Mouse (Mus musculus): ENCODE data around the gene 1110008L16Rik.
"Not testable (repeated sequence)": the region's sequence is repeated elsewhere in the genome, so short reads cannot be mapped to it uniquely, and the experiment has no call there.

The 1110008L16Rik gene

DNA sequence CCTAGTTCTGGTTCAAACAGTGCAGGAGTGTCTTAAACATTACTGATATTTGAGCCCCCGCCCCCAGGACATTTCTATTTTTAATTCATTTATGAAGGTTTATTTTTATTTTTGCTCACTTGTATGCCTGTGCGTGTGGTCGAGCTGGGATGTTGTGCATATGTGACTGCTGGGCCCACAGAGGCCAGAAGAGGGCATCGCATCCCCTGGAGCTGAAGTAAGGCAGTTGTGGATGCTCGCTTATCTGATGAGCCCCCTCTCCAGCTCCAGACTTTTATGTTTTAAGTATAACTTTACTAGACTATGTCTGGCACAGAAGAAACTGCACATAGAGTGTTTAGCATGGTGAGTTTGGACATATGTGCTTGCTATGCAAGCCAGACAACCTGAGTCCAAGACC lies 14.5 kb downstream of the 1110008L16Rik start:
- H3K27me3 ChIP-seq (ENCODE audit: control insufficient read depth, insufficient read depth, low read length, poor library complexity, severe bottlenecking), result no peaks in the 10 kb centered on the region
- no peaks in the 10 kb centered on the region for H3K36me3 ChIP-seq (ENCODE audit: control insufficient read depth, insufficient read depth, low read length, poor library complexity, severe bottlenecking)
- DNase-seq (ENCODE audit: low read depth, low spot score), result no peak

DNA sequence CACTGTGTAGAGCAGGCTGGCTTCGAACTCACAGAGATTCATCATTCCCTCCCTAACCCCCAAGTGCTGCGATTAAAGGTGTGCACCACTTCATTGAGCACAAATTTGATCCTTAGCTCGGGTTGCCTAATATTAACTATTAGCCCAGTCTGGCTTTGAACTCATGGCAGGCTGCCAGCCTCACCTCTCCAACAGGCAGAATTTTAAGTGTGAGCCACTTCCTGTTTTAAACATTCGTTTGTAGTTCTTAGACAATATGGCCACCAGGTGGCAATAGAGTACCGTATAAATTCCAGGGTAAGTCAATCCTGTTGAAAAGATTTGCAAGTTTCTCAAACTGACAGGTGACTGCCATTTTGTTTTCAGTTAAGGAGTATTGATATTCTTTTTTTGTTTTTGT lies 15.8 kb downstream of the 1110008L16Rik start:
- peak; percentile 94 for DNase-seq (ENCODE audit: low read depth, low spot score)
- Histone ChIP-seq H3K36me3 (ENCODE audit: control insufficient read depth, insufficient read depth, low read length, poor library complexity, severe bottlenecking) (no peaks in the 10 kb centered on the region), H3K27me3 (ENCODE audit: control insufficient read depth, insufficient read depth, low read length, poor library complexity, severe bottlenecking) (no peaks in the 10 kb centered on the region)

DNA sequence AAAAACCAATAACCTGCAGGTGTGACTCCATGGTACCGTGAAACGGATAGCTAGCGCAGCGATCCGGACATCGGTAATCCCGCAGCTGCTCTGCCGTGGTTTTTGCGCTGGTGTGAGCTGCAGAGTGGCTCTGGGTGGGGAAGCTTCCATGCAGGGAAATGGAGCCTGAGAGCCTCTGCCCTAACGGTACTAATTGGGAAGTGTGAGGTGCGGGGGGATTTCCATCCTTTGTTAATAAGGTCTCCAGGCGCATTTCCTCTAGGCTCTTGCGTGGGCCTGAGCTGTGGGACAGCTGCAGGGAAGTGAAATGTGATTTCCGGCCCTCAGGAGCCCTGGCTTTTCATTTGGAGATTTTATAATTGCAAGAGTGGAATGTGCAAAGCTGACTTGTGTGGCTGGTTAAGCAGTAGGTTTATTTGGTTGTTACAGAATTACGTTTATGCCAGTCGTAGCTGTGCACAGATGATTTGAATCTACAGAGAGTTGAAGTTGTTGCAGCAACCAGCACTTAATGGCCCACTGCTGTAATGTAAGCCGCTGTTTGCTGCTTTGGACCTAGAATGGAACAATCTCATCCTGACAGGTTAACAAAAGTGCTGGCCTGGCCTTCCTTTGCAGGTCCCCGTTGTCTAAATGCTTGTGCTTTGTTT lies 22.4 kb downstream of the 1110008L16Rik start:
- no peaks in the 10 kb centered on the region for H3K27me3 ChIP-seq (ENCODE audit: control insufficient read depth, insufficient read depth, low read length, poor library complexity, severe bottlenecking)
- H3K36me3 ChIP-seq (ENCODE audit: control insufficient read depth, insufficient read depth, low read length, poor library complexity, severe bottlenecking), result no peaks in the 10 kb centered on the region
- no peak for DNase-seq (ENCODE audit: low read depth, low spot score)

DNA sequence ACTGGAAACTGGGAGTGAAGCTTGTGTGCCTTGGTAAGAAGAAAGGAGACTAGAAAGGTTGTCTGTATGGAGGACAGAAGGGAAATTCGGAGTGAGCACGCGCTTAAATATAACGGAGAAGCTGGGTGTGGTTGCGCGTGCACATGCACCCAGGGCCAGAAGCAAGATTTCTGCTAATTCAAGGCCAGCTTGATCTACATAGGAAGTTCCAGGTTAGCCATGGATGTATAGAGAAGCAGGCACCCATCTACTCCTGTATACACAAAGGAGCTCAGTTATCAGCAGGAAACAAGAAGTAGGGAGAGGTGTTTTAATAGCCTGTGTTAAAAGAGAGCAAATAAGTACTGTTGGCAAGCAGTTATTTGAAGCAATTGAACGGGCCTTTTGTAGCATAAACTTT lies 26.3 kb downstream of the 1110008L16Rik start:
- Histone ChIP-seq H3K36me3 (ENCODE audit: control insufficient read depth, insufficient read depth, low read length, poor library complexity, severe bottlenecking) (no peaks in the 10 kb centered on the region), H3K27me3 (ENCODE audit: control insufficient read depth, insufficient read depth, low read length, poor library complexity, severe bottlenecking) (no peaks in the 10 kb centered on the region)
- no peak for DNase-seq (ENCODE audit: low read depth, low spot score)

DNA sequence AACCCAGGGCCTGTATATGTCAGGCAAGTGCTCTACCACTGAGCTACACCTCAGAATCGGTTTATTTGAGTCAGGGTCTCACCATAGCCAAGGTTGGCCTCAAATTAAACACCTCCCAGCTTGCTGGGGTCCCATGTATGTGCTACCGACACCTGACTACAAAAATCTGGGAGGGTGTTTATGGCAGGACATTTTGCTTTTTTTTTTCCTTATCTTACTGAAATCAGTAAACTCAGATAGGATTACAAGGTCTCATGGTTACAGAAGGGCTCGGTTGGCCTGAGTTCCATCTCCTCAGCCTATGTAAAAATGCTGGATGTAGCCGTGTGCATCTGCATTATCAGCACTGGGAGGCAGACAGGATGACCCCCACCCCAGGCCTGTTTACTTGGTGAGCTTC lies 29.4 kb downstream of the 1110008L16Rik start:
- no peak for DNase-seq (ENCODE audit: low read depth, low spot score)
- Histone ChIP-seq H3K27me3 (ENCODE audit: control insufficient read depth, insufficient read depth, low read length, poor library complexity, severe bottlenecking) (no peaks in the 10 kb centered on the region), H3K36me3 (ENCODE audit: control insufficient read depth, insufficient read depth, low read length, poor library complexity, severe bottlenecking) (no peaks in the 10 kb centered on the region)

DNA sequence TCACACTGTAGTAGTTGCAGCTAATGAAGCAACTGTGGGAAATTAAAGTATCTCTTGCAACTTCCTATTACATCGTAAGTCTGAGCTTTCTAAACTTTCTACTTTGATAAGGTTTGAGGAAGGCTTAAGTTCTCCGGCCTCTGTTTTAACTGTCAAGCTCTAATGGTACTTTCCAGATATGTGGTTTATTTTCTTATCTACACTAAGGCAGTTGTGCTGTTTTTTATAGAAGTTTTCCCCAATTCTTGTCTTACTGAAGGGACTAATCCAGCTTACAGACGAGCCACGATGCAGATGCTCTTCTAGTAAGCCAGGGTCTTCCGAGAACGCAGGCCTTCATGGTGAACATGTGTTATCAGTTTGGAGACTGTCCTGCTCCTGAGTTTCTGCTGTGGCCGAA lies 30.0 kb downstream of the 1110008L16Rik start:
- no peaks in the 10 kb centered on the region for H3K36me3 ChIP-seq (ENCODE audit: control insufficient read depth, insufficient read depth, low read length, poor library complexity, severe bottlenecking)
- no peaks in the 10 kb centered on the region for H3K27me3 ChIP-seq (ENCODE audit: control insufficient read depth, insufficient read depth, low read length, poor library complexity, severe bottlenecking)
- DNase-seq (ENCODE audit: low read depth, low spot score), result no peak

DNA sequence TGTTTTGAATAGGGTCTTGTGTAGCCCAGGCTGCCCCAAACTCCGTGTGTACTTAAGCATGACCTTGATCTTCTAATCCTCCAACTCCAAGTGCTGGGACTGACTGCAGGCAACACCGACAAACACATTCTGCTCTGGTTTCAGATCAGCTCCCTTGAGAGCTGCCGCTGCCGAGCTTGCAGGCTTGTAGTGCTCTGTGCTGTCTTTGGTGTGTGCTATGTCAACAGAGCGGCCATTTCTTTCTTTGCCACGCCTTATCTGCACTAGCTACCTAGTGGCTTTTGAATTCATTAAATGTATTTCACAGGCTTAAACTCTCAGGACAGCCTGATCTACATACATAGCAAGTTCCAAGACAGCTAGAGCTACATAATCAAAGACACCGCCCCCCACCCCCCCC lies 34.3 kb downstream of the 1110008L16Rik start:
- H3K36me3 ChIP-seq (ENCODE audit: control insufficient read depth, insufficient read depth, low read length, poor library complexity, severe bottlenecking), result no peaks in the 10 kb centered on the region
- no peaks in the 10 kb centered on the region for H3K27me3 ChIP-seq (ENCODE audit: control insufficient read depth, insufficient read depth, low read length, poor library complexity, severe bottlenecking)
- DNase-seq (ENCODE audit: low read depth, low spot score), result no peak

DNA sequence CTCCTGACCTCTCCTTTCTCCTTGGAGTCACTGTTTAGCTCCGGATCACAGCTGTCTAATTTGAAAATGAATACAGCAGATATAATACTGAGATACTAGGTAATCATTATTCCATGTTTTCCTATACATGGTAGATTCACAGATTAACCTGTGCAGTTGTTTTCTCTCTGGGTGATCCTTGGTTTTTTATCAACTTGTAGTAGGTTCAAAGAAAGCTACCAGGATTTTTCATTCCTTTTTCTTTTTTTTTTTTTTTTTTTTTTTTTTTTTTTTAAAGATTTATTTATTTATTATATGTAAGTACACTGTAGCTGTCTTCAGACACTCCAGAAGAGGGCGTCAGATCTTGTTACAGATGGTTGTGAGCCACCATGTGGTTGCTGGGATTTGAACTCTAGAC lies 39.1 kb downstream of the 1110008L16Rik start:
- DNase-seq (ENCODE audit: low read depth, low spot score); H3K27me3 ChIP-seq (ENCODE audit: control insufficient read depth, insufficient read depth, low read length, poor library complexity, severe bottlenecking); H3K36me3 ChIP-seq (ENCODE audit: control insufficient read depth, insufficient read depth, low read length, poor library complexity, severe bottlenecking): not testable (repeated sequence)

DNA sequence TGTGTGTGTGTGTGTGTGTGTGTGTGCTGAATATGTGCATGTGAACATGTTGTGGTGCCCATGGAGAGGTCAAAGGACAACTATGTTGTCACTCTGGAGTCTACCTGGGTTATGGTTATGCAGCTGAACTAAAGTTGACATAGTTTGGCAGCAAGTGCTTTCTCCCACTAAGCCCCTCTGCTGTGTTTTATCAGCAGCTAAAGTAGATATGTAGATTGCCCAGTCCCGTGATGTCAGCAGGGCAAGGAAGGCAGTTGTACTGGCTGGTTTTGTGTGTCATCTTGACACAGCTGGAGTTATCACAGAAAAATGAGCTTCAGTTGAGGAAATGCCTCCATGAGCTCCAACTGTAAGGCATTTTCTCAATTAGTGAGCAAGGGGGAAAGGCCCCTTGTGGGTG lies 43.7 kb downstream of the 1110008L16Rik start:
- not testable (repeated sequence) for H3K27me3 ChIP-seq (ENCODE audit: control insufficient read depth, insufficient read depth, low read length, poor library complexity, severe bottlenecking); DNase-seq (ENCODE audit: low read depth, low spot score); H3K36me3 ChIP-seq (ENCODE audit: control insufficient read depth, insufficient read depth, low read length, poor library complexity, severe bottlenecking)

DNA sequence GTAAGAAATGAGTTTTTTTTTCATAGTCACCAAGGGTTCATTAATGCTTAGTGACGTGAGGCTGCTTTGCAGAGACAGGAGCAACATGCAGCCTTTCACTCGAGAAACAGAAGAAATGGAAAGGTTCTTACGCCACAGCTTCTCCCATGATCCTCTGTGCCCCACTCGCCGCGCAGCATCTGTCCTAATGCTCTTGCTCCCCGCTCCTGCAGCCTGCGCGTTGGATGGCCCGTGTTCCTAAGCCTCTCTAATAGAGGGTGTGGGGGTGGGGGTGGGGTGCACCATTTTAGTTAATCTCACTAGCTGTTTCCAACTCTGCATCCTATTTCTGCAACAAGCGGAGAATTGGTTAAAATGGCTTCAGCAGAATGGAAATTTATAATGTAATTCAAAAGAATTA lies 44.6 kb downstream of the 1110008L16Rik start:
- DNase-seq (ENCODE audit: low read depth, low spot score), result no peak
- no peaks in the 10 kb centered on the region for H3K27me3 ChIP-seq (ENCODE audit: control insufficient read depth, insufficient read depth, low read length, poor library complexity, severe bottlenecking)
- H3K36me3 ChIP-seq (ENCODE audit: control insufficient read depth, insufficient read depth, low read length, poor library complexity, severe bottlenecking), result no peaks in the 10 kb centered on the region

DNA sequence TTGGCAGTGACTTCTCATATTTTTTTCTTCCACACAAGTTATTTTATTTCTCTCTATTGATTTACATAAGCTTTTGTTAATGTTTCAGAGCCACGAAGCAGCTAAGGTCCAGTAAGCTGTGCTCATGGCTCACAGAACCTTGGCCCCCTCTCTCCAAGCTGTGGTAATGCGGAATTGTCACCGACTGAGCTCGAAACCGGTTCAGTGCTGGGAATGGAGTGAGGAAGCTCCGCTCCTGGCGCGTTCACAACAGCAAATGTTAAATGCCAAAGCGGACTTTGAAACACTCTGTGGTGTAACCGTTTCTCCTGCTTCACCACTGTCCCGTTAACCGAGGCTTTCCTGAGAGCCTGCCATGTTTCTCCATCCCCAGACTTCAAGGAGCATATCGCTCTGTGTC lies 45.2 kb downstream of the 1110008L16Rik start:
- Histone ChIP-seq H3K27me3 (ENCODE audit: control insufficient read depth, insufficient read depth, low read length, poor library complexity, severe bottlenecking) (no peaks in the 10 kb centered on the region), H3K36me3 (ENCODE audit: control insufficient read depth, insufficient read depth, low read length, poor library complexity, severe bottlenecking) (no peaks in the 10 kb centered on the region)
- no peak for DNase-seq (ENCODE audit: low read depth, low spot score)

DNA sequence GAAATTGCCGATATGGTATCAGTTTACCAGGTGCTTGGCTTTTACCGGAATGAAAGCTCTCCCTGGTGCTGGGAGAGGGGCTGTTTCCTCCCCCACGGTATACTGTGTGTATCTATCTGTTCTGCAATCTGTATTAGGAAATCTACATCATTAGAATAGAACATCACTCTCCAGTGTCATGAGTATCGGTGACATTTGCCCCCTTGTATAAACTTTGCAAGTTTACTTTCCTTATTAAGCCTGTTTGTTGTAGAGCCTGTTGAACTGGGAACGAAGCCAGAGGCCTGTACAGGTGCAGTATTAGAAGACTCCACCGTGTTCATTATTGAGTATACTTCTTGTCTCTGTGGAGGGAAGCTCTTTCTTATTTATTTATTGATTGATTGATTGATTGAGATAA lies 54.0 kb downstream of the 1110008L16Rik start:
- Histone ChIP-seq H3K27me3 (ENCODE audit: control insufficient read depth, insufficient read depth, low read length, poor library complexity, severe bottlenecking) (no peaks in the 10 kb centered on the region), H3K36me3 (ENCODE audit: control insufficient read depth, insufficient read depth, low read length, poor library complexity, severe bottlenecking) (no peaks in the 10 kb centered on the region)
- DNase-seq (ENCODE audit: low read depth, low spot score), result no peak

DNA sequence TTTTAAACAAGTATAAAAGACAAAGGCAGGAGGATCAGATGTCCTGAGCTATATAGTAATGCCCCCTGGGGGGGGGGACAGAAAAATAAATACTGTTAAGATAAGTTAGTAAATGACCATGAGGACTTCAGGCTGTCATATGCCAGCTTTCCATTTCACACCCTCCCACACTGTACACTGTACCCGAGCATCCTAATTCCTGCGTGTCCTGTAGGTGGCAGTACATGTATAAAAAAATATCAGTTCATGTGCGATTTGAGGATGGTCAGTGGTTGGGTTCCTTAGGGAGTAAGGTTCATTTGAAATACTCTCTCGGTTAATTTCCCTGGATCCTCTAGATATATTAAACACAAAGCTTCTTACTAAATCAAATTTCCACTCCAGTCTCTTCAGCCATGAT lies 55.5 kb downstream of the 1110008L16Rik start:
- H3K27me3 ChIP-seq (ENCODE audit: control insufficient read depth, insufficient read depth, low read length, poor library complexity, severe bottlenecking), result no peaks in the 10 kb centered on the region
- DNase-seq (ENCODE audit: low read depth, low spot score), result peak; percentile 70
- no peaks in the 10 kb centered on the region for H3K36me3 ChIP-seq (ENCODE audit: control insufficient read depth, insufficient read depth, low read length, poor library complexity, severe bottlenecking)

DNA sequence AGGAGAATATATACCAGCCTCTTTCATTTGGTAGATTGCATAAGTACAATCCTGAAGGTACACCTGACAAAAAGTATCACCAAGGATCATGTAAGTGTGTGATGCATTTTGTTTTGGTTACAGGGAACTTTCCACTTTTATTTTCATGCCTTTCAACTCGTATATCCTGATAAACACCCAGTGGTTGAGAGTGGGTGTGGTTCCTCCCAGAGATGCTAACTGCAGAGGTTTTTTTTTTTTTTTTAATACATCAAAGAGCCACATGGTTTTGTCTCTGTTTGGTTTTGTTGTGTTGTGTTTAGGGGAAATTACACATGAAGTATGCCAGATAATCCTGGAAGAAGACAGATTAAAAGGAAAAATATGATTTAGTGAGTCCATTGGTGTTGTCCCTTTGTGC lies 57.9 kb downstream of the 1110008L16Rik start:
- DNase-seq (ENCODE audit: low read depth, low spot score), result no peak
- H3K36me3 ChIP-seq (ENCODE audit: control insufficient read depth, insufficient read depth, low read length, poor library complexity, severe bottlenecking), result no peaks in the 10 kb centered on the region
- H3K27me3 ChIP-seq (ENCODE audit: control insufficient read depth, insufficient read depth, low read length, poor library complexity, severe bottlenecking), result no peaks in the 10 kb centered on the region

DNA sequence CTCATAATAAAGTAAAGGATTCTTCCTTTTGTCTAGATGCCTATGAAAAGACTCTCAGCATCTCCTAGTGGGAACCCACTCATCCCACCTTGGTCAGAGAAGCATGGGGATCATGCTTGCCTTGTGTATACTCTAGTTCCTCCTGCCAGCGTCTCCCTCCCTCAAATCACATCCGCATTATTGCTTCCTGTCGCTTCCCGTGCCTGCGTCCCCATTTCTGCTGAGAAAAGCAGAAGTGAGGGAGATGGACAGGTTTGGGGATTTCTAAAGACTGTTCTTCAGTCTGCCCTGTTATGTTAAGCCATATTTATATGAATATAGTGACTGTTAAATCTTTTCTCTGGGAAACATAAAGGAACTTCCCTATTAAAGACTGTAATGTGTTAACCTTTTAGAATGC lies 61.6 kb downstream of the 1110008L16Rik start:
- Histone ChIP-seq H3K36me3 (ENCODE audit: control insufficient read depth, insufficient read depth, low read length, poor library complexity, severe bottlenecking) (no peaks in the 10 kb centered on the region), H3K27me3 (ENCODE audit: control insufficient read depth, insufficient read depth, low read length, poor library complexity, severe bottlenecking) (no peaks in the 10 kb centered on the region)
- DNase-seq (ENCODE audit: low read depth, low spot score), result peak; percentile 17

DNA sequence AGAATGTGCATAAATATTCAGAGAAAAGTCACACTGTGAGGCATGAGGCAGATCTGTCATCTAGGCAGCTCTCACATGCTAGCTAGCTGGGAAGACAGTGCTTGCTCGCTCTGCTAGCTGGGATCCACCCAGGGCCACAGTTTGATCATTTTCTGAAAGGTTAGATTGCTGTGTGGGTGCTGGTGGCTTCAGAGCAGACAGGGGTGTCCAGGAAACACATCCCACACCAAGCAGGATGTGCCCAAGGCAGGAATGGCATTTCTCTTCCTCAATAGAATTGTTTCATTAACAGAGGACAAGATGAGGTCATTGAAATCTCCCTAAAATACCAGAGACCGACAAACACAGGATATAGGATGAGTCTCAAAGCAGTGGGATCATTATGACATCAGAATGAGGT lies 65.7 kb downstream of the 1110008L16Rik start:
- DNase-seq (ENCODE audit: low read depth, low spot score), result no peak
- Histone ChIP-seq H3K36me3 (ENCODE audit: control insufficient read depth, insufficient read depth, low read length, poor library complexity, severe bottlenecking) (no peaks in the 10 kb centered on the region), H3K27me3 (ENCODE audit: control insufficient read depth, insufficient read depth, low read length, poor library complexity, severe bottlenecking) (no peaks in the 10 kb centered on the region)

Data from splenic B cell, adult 2 months (primary cell).